Mouse (Mus musculus) adipose tissue, adult 10 weeks (tissue): Measurements from ENCODE around the gene Srpk2. TPM values are rescaled to one million over a fixed set of nuclear protein-coding genes. Genes with fewer than 3 reads are reported as not detected.

Experiments used
- polyA plus RNA-seq: library from polyadenylated mRNA; stranded (reverse); fragments of 350-450 nt; fragmentation: Illumina TruSeq; extraction: RNeasy Lipid Tissue Mini Kit (QIAGEN cat#74804); gene quantifications from one replicate; pipeline ENCODE4 v1.2.3, GENCODE M21; 2014; ENCODE audit warnings: low read depth, low replicate concordance

The Srpk2 gene
- polyA plus RNA-seq, result 36.1 TPM

GRCm38 (mm10) chr5:23684517-23684916 lies at the start of gene Srpk2:
Gene Srpk2, minus strand, starts transcription at chr5:23684617.

Other genes with a start within 250 kb of the Srpk2 start
- 17.3 TPM for gene Pus7, start 99.1 kb upstream of the Srpk2 start, polyA plus RNA-seq
- gene Rint1, start 103.1 kb upstream of the Srpk2 start, polyA plus RNA-seq, result 20.7 TPM
- gene Tomm7, start 159.5 kb upstream of the Srpk2 start, polyA plus RNA-seq, result 106 TPM